Mouse (Mus musculus) testis, adult 2 months (tissue): ENCODE data around the gene Slain2. TPM values are rescaled to one million over a fixed set of nuclear protein-coding genes. Genes with fewer than 3 reads are reported as not detected.

Experiments
- H3K27ac ChIP-seq: fragments of 200-500 bp; 2 replicates; pipeline ENCODE4 v1.5.1; 2012; ENCODE audit warnings: low read depth, low read length; ENCODE audit not compliant: control insufficient read depth, insufficient read depth
- H3K27me3 ChIP-seq: fragments of 200-500 bp; 2 replicates; pipeline ENCODE4 v1.6.1; 2012; ENCODE audit warnings: mild to moderate bottlenecking, low read length, moderate library complexity; ENCODE audit not compliant: control insufficient read depth, insufficient read depth
- H3K36me3 ChIP-seq: fragments of 200-500 bp; 2 replicates; pipeline ENCODE4 v1.6.1; 2012; ENCODE audit warnings: mild to moderate bottlenecking, low read length; ENCODE audit not compliant: control insufficient read depth, insufficient read depth
- H3K4me1 ChIP-seq: fragments of 200-500 bp; 2 replicates; pipeline ENCODE4 v1.6.1; 2012; ENCODE audit warnings: low read length; ENCODE audit not compliant: control insufficient read depth, insufficient read depth
- H3K4me3 ChIP-seq: fragments of 200-500 bp; 2 replicates; pipeline ENCODE4 v1.5.1; 2012; ENCODE audit warnings: low read depth, mild to moderate bottlenecking, low read length, moderate library complexity, mixed read lengths; ENCODE audit not compliant: control insufficient read depth
- CTCF ChIP-seq: fragments of 200-500 bp; IDR thresholded peaks from 2 replicates; pipeline ENCODE4 v1.5.1; 2012; ENCODE audit warnings: low read depth, mild to moderate bottlenecking, inconsistent platforms, low read length, moderate library complexity; ENCODE audit not compliant: control insufficient read depth, insufficient read depth, insufficient replicate concordance
- POLR2A ChIP-seq: fragments of 200-500 bp; IDR thresholded peaks from 2 replicates; pipeline ENCODE4 v1.6.1; 2012; ENCODE audit warnings: low read depth, mild to moderate bottlenecking, inconsistent platforms, low read length, moderate library complexity; ENCODE audit not compliant: control insufficient read depth
- polyA plus RNA-seq: library from polyadenylated mRNA; depleted of rRNA; stranded (reverse); fragments of >200 nt; gene quantifications from 2 replicates; pipeline ENCODE4 v1.2.3, GENCODE M21; 2012

The Slain2 gene
- polyA plus RNA-seq, 1 experiment, result 180 TPM

DNA sequence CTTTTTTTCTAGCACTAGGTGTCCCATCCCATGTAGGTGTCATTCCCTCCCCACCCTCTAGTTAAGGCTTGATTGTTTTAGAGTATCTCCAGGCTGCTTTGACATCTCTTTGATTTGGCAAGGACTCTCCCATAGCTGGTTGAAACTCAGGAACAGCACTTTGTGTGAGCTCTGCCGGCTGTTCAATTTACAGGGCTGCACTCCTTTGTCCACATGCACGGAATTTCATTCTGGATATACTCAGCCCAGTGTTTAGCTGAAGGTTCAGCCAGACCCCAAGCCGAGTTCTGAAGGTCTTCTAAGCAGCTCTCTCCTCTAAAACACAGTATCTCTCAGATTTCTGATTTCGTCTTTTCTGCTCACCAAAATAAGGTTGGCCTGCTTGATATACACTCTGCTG lies 58.3 kb downstream of the Slain2 start:
- Histone ChIP-seq H3K27me3 (no peaks in the 10 kb centered on the region), H3K27ac (no peak overlapping the region), H3K36me3 (no peaks in the 10 kb centered on the region), H3K4me1 (no peaks in the 10 kb centered on the region), H3K4me3 (no peak overlapping the region)
- TF ChIP-seq POLR2A, result no peak
- TF ChIP-seq CTCF, result no peak

DNA sequence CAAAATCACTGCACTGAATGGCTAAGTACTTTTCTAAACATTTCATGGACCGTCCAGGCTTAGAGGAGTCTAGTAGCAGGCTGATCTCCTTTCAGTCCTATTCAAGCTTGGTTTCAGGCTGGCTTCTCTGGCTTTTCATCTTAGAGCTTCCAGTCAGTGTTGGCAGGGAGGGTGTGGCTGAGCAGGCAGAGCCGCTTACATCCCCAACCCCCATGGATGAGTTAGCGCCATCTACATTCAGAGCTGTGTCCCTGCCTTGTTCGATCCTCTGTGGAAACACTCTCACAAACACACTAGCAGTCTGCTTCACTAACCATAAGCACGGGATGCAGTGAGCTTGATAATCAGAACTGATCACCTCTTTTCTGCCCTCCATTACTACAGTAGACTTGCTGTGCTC lies 58.8 kb downstream of the Slain2 start:
- Histone ChIP-seq H3K4me3 (no peak overlapping the region), H3K27me3 (no peaks in the 10 kb centered on the region), H3K27ac (no peak overlapping the region), H3K4me1 (no peaks in the 10 kb centered on the region), H3K36me3 (no peaks in the 10 kb centered on the region)
- TF ChIP-seq POLR2A (no peak), CTCF (no peak)

GRCm38 (mm10) chr5:72974602-72975001 lies 60.5 kb downstream of the Slain2 start, which contains the start of gene Gm10135:
TSS of gene Gm10135 (minus strand) at chr5:72974702.
- no peaks in the 10 kb centered on the region for H3K27me3 ChIP-seq
- no peak within 1 kb of the TSS for H3K27ac ChIP-seq
- H3K4me1 ChIP-seq, result no peaks in the 10 kb centered on the region
- no peak within 1 kb of the TSS for H3K4me3 ChIP-seq
- no peaks in the 10 kb centered on the region; the same call in 1 of the 2 replicates for H3K36me3 ChIP-seq
- TF ChIP-seq POLR2A, result no peak
- no peak for TF ChIP-seq CTCF

DNA sequence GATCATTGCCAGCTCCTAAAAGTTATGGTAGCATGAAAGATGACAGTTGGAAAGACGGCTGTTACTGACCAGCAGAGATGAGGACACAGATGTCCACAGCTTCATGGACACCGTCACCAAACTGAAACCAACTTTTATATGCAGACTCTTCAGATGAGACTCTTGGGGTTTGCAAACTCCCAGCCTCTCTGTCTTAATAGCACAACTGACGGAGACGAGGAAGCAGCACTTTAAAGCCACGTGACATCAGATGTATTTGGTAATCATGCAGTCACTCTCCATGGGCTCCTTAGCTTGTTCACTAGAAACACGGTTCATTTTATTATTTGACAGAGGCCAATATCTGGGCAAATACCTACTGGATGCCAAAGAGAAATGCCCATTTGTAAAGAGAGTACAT lies 61.9 kb downstream of the Slain2 start:
- no peak overlapping the region for H3K4me3 ChIP-seq
- no peaks in the 10 kb centered on the region; the same call in 1 of the 2 replicates for H3K36me3 ChIP-seq
- H3K27ac ChIP-seq, result no peak overlapping the region
- H3K27me3 ChIP-seq, result no peaks in the 10 kb centered on the region
- H3K4me1 ChIP-seq, result no peaks in the 10 kb centered on the region
- TF ChIP-seq POLR2A (no peak), CTCF (no peak)

GRCm38 (mm10) chr5:72976539-72976938 lies 62.4 kb downstream of the Slain2 start:
- no peak for TF ChIP-seq CTCF
- TF ChIP-seq POLR2A, result no peak
- Histone ChIP-seq H3K27me3 (no peaks in the 10 kb centered on the region), H3K4me1 (no peaks in the 10 kb centered on the region), H3K36me3 (no peaks in the 10 kb centered on the region; the same call in 1 of the 2 replicates), H3K27ac (no peak overlapping the region), H3K4me3 (no peak overlapping the region)

GRCm38 (mm10) chr5:72984091-72984490 lies 70.0 kb downstream of the Slain2 start:
- Histone ChIP-seq H3K4me1 (no peaks in the 10 kb centered on the region), H3K27me3 (no peaks in the 10 kb centered on the region), H3K4me3 (no peak overlapping the region), H3K36me3 (no peaks in the 10 kb centered on the region), H3K27ac (no peak overlapping the region)
- no peak; the same call in 1 of the 2 replicates for TF ChIP-seq CTCF
- no peak for TF ChIP-seq POLR2A

DNA sequence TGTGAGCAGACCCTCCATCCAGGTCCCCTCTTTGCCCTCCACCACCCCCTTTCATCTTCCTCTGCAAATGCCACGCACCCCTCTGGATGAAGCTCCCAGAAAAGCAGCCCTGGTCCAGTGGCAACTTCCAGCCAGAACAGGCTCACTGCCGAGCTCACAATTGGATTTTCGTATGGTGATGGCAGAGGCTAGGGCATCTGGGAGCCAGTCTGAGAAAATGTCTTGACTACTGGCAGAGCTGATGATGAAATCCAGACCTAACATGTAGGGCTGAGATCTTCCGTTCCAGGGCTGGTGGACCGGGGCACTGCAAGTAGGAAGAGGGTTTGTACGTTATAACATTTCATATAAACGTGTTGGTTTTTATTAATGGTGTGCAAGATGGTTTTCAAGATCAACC lies 73.7 kb downstream of the Slain2 start:
- Histone ChIP-seq H3K36me3 (no peaks in the 10 kb centered on the region), H3K4me3 (no peak overlapping the region), H3K27me3 (no peaks in the 10 kb centered on the region), H3K4me1 (no peaks in the 10 kb centered on the region), H3K27ac (no peak overlapping the region)
- TF ChIP-seq CTCF (no peak), POLR2A (no peak)

- no peaks in the 10 kb centered on the region for H3K4me1 ChIP-seq
- no peak for TF ChIP-seq CTCF
- TF ChIP-seq POLR2A, result no peak
- no peaks in the 10 kb centered on the region for H3K27me3 ChIP-seq
- no peak overlapping the region for H3K4me3 ChIP-seq
- no peaks in the 10 kb centered on the region for H3K36me3 ChIP-seq
- no peak overlapping the region for H3K27ac ChIP-seq
These were observed 75.7 kb downstream of the Slain2 start for GRCm38 (mm10) chr5:72989756-72990155.
